Mouse (Mus musculus) adrenal gland, adult 8-10 months (tissue): Measurements from ENCODE around the gene Rab43. TPM values are rescaled to one million over a fixed set of nuclear protein-coding genes. Genes with fewer than 3 reads are reported as not detected.

Experiments used
- DNase-seq: peaks from one replicate; pipeline ENCODE4 v3.0.0; 2022
- total RNA-seq, 4 experiments: library from RNA; stranded (reverse); gene quantifications; 2 replicates each; pipeline ENCODE4 v1.2.4; 2022

Gene Rab43
- total RNA-seq, 4 experiments from 2014 or later, result 34.0 to 40.1 (median 36.5) TPM

DNA sequence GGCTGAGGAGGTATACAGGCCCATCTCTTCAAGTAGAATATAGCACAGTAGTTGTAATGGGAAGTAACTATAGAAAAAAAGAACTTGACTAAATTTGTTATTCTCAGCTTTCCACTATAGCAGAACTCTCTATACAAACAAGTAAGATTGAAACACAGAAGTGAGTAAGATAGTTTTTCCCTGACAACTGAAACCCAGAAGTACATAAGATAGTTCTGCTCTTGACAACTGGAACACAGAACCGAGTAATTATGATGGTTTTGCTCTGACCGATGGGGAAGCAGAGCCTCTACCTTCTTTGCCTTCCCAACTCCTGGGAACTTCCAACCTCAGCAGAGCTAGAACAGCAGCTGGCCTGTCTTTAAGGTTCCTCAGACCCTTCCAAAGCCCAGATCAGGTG lies 2.8 kb downstream of the Rab43 start:
- DNase-seq, result no peak

DNA sequence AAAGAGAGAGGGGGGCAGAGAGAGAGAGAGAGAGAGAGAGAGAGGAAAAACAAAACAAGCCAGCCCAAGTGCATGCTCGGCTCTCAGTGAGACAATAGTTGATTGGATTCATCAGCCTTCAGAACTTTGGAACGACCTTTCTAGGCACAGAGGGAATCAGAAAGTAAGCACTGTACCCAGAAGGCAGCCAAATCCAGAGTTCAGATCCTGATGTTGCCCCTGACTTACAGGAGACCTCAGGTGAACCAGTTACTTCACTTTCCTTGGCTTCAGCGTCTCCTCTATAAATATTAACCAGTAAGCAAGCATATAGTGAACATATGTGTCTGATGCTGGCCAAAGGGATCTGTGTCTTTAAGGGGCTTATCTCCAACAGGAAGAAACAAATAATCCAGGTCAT lies 3.4 kb downstream of the Rab43 start:
- DNase-seq, result no peak

DNA sequence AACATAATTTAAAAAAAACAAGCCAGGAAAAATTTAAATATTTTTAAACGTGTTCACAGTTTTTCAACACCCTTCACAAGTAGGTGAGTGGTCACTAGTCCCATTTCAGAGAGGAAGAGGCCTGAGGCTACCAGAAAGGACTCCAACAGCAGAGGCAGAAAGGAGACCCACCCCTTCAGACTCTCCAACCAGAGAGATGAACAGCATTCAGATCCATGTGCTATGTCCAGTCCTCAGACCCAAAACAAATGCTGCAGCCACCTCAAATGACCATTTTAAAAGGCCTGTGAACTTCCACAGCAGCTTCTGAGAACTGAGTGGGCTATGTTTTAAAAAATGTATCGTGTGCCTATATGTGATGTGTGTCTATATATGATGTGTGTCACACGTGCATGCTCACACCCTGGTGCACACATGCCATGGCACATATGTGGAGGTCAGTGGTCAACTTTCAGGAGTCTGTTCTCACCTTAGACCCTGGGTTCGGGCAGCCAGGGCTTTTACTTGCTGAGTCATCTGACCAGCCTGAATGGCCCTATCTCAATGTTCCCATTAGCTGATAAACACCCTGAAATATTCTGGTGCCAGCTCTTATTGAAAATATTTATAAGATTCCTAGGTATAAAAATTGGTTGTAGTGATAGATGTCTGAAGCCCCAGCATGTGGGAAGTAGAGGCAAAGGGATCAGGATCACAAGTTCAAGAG lies 4.1 kb downstream of the Rab43 start:
- DNase-seq, result no peak

GRCm38 (mm10) chr6:87806857-87807256 lies 5.1 kb downstream of the Rab43 start:
- DNase-seq, result no peak

GRCm38 (mm10) chr6:87806028-87806427 lies 5.9 kb downstream of the Rab43 start:
- DNase-seq, result no peak

DNA sequence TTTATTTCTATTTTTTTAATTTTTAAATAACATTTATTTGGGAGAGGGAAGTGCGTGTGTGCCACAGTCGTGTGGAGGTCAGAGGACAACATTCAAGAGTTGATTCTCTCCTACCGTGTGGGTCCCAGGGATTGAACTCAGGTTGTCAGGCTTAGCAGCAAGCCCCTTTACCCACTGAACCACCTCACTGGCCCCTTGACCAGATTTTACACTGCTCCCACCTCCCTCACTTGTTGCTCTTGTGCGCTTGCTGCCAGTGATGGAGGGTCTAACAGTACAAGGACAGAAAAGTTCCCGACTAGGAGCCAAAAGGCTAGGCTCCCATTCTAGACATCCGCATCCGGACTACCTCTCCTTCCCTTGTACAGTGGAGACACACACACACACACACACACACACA lies 6.5 kb downstream of the Rab43 start:
- no peak for DNase-seq

DNA sequence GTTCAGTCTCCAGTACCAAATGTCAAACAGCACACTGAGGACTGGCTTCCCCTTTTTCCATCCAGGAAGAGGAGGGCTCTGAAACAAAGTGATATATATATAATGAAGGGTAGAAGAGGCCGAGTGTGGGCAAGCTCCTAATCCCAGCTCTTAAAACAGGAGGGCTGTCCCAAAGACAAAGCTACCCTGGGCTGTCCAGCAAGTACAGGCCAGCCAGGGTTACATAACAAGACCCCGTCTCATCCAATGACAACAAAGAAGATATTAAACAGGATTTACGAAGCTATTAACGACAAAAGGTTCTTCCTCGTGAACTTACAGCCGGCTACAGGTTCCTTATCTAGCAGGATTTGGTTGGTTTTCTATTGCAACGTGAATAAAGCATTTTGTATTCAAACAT lies 7.1 kb downstream of the Rab43 start:
- DNase-seq, result no peak

- no peak for DNase-seq
Observed at GRCm38 (mm10) chr6:87804036-87804435, 7.9 kb downstream of the Rab43 start.

- no peak for DNase-seq
Observed at GRCm38 (mm10) chr6:87802462-87802861, 9.5 kb downstream of the Rab43 start.

- no peak for DNase-seq
Observed at GRCm38 (mm10) chr6:87799576-87799975, 12.4 kb downstream of the Rab43 start.

DNA sequence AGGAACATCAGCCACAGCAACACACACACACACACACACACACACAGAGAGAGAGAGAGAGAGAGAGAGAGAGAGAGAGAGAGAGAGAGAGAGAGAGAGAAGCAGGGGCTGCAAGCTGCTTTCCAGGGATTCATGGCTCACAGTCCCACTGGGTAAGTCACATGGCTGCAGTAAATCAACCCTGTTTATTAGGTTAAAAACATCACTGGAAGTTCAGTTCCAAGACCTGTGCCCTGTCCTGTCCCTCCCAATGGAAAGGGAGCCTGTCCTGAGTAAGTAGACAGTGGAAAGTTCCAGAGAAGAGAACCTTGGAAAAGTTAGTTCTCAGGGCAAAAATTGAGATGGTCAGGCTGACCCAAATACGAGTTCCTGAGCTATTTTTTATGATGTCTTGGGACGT lies 14.6 kb downstream of the Rab43 start:
- DNase-seq, result no peak

DNA sequence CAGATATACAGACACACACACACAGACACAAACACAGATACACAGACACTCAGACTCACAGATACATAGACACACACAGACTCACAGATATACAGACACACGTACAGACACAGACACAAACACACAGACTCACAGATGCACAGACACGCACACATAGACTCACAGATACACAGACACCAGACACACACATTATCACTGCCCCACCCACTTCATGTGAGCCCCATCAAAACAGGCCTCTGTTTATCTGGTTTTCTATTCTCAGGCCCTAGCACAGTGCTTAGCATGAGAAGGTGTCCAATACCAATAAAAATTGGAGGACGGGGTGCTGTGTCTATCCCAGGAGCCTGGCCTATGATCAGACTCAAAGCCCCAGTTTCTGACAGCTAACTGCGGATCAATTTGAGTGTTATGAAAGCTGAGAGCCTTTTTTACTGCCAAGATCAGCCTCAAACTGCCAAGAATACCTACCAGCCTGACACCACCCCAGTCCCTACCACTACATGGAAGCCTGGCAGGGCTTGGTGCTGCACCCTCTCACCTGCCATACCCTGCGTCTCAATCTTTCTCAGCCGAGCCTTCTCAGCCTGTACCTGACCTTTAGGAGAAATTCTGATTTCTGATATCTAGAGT lies 15.6 kb downstream of the Rab43 start:
- no peak for DNase-seq

DNA sequence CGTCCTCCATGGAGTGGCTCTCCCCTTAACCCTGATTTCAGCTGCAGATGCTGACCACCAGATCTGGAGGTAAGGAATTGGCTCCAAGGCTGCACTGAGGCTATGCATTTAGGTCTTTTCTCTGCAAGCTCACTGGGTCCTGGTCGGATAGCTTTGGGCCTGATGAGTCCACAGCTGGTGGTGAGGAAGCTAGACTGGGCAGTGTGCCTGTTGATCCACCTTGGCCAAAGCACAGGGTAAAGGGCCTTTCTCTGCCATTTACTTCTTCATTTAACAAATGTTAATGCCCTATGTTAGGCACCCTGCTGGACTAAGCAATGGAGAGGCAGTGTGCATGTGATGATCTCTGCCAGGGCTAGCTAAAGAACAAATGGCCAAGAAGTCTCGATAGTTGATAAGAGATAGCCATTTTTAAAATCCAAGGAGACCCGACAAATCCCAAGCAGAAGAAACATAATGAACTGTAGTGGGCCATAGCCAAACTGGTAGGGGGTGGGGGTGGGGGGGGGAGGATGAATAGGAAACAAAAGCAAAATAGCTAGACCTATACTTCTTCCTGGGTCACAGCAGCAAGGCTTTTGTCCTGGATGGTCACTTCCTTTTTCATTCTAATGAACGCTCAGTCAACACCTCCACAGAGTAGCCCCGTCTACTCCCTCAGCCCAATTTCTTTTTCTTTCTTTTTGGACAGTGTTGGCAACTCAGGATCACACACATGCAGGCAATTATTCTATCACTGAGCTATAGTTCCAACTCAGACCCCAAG lies 16.4 kb downstream of the Rab43 start:
- no peak for DNase-seq

DNA sequence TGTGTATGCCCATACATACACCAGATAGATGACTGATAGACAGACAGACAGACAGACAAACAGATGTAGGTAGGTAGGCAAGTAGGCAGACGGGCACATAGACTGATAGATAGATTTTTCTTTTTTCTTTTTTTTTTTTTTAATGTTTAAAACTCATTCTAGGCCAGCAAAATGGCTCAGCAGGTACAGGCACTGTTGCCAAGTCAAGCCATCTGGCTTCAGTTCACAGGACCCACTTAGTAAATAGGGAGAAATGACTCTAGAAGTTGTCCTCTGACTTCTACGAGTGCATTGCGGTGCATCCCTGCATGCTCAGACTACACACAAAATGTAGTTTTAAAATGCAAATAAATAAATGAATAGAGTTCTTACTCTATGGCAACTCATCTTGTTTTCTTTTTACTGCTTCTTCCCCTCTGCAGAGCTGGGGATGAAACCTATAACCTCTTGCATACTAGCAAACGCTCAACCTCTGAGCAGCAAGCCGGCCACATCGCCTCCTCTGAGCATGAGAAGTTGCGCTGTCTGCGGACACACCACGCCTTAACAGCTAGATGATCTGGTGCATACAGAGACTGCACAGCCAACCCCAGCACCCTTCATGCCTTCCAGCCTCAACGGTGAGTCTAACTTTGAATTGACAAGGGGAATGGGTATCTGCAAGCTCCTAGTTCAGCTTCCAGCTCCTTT lies 18.0 kb downstream of the Rab43 start:
- DNase-seq, result no peak

GRCm38 (mm10) chr6:87791826-87792225 lies 20.1 kb downstream of the Rab43 start:
- DNase-seq, result no peak

DNA sequence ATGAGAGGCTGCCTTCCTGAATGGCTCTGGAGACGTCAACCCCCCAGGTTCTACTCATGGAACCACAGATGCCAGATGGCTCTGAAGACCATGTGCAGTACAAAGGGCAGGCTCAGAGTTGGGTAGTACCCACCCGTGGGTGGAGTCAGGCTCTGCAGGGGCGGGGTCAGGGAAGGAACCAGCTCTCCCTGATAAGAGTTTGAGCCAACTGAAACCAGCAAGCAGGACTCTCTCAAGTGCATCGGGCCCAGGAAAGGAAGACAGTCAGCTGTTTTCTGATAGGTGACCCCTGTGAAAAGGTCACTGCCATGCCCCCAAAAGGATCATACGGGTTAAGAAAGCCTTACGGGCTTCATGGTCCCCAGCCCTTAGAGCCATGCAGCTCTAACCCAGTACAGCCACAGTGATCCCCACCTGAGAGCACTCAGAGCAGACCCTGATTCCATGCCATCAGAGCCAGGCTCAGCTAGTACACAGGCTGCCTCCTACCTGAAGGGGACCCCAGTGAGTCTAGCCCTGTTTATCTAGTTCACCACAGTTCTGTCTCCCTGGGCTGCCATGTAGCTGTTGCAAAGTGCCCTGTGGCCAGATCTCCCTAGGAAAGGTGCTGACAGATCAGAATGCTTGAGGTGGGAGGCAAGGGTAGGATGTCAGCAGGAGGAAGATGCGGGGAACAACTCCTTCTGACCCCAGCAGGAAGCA lies 21.0 kb downstream of the Rab43 start:
- no peak for DNase-seq

- no peak for DNase-seq
Observed at GRCm38 (mm10) chr6:87789791-87790190, 22.2 kb downstream of the Rab43 start.

- no peak for DNase-seq
Observed at GRCm38 (mm10) chr6:87788896-87789587, 22.9 kb downstream of the Rab43 start.

DNA sequence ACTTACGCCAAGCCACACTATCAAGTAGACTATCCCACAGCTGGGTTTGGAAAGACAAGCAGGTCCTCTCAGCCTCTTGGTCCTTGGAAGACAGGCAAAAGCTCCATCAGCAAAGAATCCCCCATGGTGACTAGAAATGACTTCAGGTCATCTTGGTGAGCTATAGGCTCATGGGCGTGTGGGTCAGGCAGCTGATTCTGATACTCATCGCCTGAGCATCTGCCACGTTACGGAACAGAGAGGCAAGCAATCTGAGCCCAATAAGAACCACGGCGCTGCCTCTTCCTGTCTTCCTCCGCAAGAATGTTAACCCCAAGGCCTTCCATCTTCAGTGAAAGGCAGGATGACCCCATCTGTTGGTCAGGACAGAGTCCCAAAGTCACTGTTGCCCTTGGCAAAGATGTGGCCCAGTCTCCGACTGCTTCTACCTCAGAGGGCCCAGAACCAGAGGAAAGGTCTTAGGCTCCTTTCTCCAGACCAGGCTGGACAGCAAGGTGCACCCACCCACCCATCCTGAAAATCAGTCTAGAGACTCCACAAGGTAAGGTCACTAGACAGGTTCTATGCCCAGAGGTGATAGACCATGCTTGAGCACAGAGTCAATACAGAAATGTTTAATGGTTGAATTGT lies 23.6 kb downstream of the Rab43 start:
- DNase-seq, result no peak

DNA sequence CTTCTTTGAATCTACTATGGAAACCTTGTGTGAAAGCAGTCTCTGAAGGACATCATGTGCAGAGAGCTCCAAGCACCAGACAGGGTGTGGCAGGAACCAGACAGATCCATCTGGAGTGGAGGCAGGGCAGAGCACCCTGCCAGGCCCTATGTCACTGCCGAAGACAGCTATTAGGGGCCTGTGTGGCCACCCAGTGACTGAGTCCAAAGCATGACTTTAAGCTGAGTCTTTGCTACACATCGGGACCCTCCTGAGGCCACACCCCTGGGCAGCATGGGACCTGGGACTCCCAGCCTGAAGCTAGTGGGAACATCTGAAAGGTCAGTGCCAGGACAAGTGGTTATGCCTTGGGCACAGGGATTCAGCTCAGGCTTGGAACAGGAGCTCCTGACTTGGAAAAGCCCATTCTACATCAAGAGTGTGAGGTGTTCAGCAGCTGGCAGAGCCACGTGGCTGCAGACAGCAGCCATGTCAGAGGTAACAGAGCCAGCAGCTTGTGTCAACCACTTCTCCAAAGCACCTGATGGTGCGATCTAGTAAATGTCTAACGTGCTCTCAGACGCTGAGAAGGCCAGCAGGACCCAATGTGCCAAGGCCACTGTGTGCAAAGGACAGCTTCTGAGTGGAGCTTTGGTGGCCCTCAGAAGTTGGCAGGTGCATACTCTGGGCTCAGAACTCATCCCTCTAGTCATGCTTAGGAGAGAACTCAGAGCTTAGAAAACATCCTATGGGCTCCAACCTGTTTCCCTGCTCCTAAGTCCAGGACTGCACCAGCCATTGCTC lies 24.7 kb downstream of the Rab43 start:
- no peak for DNase-seq

- no peak for DNase-seq
Observed at GRCm38 (mm10) chr6:87786621-87787020, 25.3 kb downstream of the Rab43 start.
